Mouse (Mus musculus) left cerebral cortex, adult 2 months (tissue): ENCODE data around the gene Nploc4. TPM values are rescaled to one million over a fixed set of nuclear protein-coding genes. Genes with fewer than 3 reads are reported as not detected.
"Not testable (repeated sequence)": the region's sequence is repeated elsewhere in the genome, so short reads cannot be mapped to it uniquely, and the experiment has no call there.

Experiments
- DNase-seq, 2 experiments: peaks; one replicate each; pipeline ENCODE4 v3.0.0; 2021 to 2022; ENCODE audit warnings: low spot score in 2 of 2, mixed read lengths in 1 of 2; ENCODE audit errors: extremely low spot score in 1 of 2
- H3K27ac ChIP-seq: fragments of 200-600 bp; 2 replicates; pipeline ENCODE4 v1.8.1; 2022
- H3K4me3 ChIP-seq: fragments of 200-600 bp; 2 replicates; pipeline ENCODE4 v1.8.1; 2022
- CTCF ChIP-seq: fragments of 200-600 bp; IDR thresholded peaks from 2 replicates; pipeline ENCODE4 v1.8.1; 2022; ENCODE audit warnings: antibody characterized with exemption, mild to moderate bottlenecking, moderate library complexity
- intact Hi-C: fragments of 180-260 bp; cut with DNase I; formaldehyde crosslinking; loops from one replicate; pipeline ENCODE4 v1.15.1; 2025
- total RNA-seq, 2 experiments: library from RNA; stranded (reverse); gene quantifications; 2 replicates each; pipeline ENCODE4 v1.2.3; 2021

Nploc4 gene
- total RNA-seq, 2 experiments from 2014 or later, result 70.9 to 72.4 TPM

GRCm38 (mm10) chr11:120356900-120357299 is 80.6 kb downstream of the Nploc4 start:
- TF ChIP-seq CTCF, result no peak; the same call in 1 of the 2 replicates
- intact Hi-C loops, result no loop called here
- Histone ChIP-seq H3K4me3 (no peak overlapping the region), H3K27ac (no peak overlapping the region)
- no peak for DNase-seq

DNA sequence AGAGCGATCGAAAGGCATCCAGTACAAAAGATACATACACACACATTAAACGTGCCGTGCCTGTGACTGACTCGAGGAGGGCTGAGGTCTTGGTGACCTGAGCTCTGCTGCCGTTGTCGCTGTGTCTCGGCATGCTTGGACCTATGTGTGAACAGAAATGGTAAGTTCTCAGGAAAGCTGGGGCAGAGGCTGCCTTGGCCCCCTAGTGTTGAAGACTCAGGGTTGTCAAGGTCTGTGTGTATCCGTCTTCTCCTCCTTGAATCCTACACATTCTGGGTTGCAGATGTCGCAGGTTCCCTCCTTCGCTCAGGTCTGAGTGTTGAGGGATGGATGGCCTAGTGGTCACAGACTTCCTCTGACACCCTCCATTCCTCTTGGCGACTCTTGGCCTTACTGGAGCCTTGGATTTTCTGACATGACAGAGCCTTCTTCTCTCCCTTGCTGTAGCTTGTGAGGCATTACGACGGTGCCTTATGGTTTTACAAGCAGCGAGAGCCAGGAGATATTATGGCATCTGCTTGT is 81.1 kb downstream of the Nploc4 start:
- TF ChIP-seq CTCF, result peak; percentile 14; the same call in 1 of the 2 replicates
- intact Hi-C loops, result no loop called here
- H3K27ac ChIP-seq, result no peak overlapping the region
- DNase-seq, result no peak
- no peak overlapping the region for H3K4me3 ChIP-seq

DNA sequence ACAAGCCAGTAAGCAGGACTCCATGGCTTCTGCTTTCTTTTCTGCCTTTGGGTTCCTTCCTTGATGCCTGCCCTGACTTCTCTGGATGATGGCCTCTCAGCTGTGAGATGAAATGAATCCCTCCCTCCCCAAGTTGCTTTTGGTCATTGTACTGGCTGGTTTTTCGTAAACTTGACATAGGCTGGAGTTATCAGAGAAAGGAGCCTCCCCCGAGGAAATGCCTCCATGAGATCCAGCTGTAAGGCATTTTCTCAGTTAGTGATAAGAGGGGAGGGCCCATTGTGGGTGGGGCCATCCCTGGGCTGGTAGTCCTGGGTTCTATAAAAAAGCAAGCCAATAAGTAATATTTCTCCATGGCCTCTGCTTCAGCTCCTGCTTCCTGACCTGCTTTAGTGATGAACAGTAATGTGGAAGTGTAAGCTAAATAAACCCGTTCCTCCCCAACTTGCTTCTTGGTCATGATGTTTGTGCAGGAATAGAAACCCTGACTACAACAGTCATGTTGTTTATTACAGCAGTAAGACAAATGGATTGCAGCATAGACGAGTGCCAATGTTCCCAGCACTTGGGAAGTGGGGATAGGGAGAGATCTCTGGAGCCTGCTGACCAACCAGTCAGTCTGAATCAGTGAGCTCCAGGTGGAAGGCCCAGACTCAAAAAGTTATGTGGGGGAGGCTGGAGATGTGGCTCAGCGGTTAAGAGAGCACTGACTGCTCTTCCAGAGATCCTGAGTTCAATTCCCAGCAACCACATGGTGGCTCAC is 82.0 kb downstream of the Nploc4 start:
- no peak for DNase-seq
- intact Hi-C loops, result loop anchor here (2.0 kb wide), 1 partner anchor 15 kb away; no protein-coding TSS in a partner anchor
- no peak for TF ChIP-seq CTCF
- Histone ChIP-seq H3K27ac (no peak overlapping the region), H3K4me3 (no peak overlapping the region)

DNA sequence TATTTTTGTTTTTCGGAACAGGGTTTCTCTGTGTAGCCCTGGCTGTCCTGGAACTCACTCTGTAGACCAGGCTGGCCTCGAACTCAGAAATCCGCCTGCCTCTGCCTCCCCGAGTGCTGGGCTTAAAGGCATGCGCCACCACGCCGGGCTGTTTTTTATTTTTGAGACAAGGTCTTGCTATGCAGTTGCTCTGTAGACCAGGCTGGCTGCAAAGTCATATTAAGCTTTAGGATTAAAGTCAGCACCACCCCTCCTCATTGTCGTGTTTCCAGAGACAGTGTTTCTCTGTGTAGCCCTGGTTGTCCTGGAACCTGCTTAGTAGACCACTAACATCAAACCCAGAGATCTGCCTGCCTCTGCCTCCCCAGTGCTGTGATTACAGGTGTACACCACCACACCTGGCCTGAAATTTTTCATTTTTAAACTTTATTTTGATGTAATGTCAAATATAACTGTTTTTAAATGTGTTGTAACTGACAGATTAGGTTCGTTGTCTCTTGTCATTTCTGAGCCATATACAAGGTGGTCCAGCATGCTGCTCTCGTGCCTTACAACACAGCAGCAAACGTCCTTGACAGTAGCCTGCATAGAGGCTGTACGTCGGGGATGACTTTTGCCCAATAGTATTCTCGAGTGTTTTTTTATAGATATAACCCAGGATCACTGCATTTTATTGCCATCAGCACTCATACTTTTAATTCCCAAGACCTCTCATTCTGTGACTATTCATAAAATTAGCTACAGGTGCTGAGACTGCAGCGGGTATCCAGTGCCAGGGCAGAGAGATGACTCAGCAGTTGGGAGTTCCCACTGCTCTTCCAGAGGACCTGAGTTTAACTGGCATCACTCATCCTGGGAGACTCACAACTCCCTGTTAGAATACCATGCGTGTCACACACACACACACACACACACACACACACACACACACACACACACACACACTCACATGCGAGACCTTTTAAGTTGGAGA is 82.9 kb downstream of the Nploc4 start:
- TF ChIP-seq CTCF, result no peak
- Histone ChIP-seq H3K27ac (no peak overlapping the region), H3K4me3 (no peak overlapping the region)
- intact Hi-C loops, result loop anchor here (2.0 kb wide), 1 partner anchor 16 kb away; no protein-coding TSS in a partner anchor
- no peak for DNase-seq

DNA sequence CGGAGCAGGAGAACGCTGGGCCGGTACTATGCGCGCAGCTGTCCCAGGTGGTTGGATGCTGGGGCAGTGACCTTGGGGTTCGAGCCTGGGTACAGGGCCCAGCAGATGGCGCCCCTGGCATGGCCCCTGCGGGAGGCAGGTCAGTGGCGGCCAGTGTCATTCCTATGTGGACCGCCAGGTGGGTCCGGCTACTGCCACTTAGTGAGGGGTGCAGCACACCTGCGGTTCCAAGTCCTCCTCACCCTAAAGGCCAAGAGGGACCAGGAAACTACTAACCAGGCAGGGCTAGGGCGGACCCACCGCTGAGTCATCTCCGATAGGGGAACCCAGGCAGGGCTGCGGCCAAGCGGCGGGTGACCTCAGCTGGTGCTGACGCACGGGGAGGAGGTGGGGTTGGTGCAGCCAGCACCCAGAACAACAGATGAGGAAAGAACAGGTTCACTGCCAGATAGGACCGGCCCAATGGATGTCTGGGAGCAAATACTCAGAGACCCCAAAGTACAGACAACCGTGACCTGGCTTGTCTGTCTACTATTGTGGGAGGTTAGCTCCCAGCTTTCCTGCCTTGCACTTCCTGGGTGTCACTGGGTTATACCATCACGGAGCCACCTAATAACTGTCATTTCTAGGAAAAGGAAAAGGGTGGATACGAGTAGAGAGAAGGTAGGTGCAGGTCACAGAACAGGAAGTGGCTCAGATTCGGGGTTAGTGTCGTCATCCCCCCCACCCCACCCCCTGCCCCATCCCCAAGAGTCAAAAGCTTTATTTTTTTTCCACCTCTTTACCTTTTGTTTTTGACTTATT is 83.8 kb downstream of the Nploc4 start:
- H3K4me3 ChIP-seq, result no peak overlapping the region
- no peak overlapping the region for H3K27ac ChIP-seq
- no peak for DNase-seq
- TF ChIP-seq CTCF, result peak; percentile 72
- intact Hi-C loops, result loop anchor here (2.0 kb wide), 1 partner anchor 17 kb away; no protein-coding TSS in a partner anchor

DNA sequence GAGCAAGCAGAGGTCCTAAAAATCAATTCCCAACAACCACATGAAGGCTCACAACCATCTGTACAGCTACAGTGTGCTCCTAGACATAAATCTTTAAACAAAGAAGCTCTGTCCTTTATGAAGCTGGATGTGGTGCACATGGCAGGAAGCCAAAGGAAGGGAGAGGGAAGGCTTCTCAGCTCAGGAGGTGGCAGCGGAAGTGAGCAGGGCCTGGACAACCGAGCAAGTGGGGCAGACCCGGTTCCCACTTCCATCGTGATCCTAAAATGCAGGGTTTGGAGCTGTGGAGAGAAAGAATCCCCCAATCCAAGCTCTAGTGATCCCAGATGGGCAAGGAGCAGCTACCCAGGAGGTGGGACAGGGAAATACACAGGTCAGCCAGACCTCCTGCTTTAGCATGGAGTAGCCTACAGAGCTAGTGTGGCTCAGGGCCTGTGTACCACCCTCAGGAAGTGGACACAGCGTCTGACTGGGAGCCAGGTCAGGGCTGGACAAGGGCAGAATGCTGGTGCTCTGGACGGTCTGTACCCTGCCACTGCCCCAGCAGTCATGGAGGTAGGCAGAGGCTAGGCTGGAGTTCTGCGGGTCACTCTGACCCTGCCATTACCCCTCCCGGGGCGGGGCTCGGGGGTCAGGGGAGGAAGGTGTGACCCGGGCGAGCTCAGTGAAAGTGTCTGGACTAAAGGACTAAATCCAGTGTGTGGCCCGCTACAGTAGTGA is 84.8 kb downstream of the Nploc4 start:
- Histone ChIP-seq H3K27ac (0 out of 2 replicates have a peak overlapping the region, but pooled peaks have one; percentile 19), H3K4me3 (no peak overlapping the region)
- intact Hi-C loops, result no loop called here
- no peak for TF ChIP-seq CTCF
- DNase-seq, result peak in 1 of 2 experiments; percentile 20

- intact Hi-C loops, H3K27ac ChIP-seq, H3K4me3 ChIP-seq: not testable (repeated sequence)
- DNase-seq, result peak in 1 of 2 experiments; percentile 9
Observed at GRCm38 (mm10) chr11:120352093-120352350, 85.5 kb downstream of the Nploc4 start.

DNA sequence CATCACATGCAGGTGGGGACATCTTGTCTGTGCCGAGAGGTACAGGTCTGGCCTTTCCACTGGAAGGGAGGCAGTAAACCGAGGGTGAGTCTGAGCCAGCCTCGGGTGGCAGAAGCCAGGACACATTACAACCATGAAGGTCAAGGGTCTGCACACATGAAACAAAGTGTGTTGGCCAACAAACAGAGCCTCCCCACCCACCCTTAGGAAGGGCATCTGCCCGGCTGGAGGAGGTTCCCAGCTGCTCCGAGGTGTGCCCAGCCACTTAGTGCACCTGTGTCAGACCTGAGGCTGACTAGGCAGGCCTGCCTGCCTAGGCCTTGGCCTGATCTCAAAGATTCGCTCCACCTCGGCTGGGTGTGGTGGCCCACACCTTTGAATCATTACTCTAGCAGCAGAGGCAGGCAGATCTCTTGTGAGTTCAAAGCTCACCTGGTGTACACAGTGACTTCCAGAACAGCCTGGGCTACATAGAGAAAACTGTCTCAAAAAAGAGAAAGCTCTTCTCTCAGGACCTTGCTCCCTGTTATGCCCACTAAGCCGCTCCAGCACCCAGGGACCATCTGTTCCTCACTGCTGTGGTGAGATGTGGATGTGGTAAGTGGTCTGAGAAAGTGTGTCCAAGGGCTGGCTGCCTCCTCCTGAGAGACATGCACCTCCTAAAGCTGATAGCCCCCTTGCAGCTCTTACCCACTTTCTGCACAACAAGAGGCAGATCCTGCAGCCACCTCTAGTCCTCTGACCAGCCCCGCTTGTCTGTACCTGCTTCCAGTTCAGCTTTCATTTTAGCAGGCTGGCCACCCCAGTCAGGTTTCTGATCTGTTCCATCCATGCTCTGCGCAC is 86.0 kb downstream of the Nploc4 start:
- no peak overlapping the region for H3K27ac ChIP-seq
- intact Hi-C loops, result no loop called here
- DNase-seq, result peak in 1 of 2 experiments; percentile 9
- H3K4me3 ChIP-seq, result no peak overlapping the region
- TF ChIP-seq CTCF, result no peak

DNA sequence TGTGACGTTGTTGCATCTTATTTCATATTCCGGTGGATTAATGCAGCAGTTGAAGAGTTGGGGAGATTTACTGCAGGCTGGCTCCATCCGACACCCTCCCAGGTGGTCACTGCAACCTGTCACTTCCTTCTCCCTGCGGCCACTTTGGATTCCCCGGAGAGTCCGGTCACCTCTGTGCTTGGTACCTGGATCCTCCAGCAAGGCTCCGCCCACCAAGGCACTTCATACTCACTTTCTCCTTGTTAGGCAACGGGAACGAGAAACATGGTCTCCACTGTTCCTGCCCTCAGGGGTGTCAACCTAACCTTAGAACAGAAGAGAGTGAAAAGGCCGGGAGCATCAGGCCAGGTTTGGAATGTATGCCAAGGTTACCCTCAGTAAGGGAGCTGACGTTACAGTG is 86.8 kb downstream of the Nploc4 start:
- DNase-seq, result peak; percentile 13 to 20
- peak overlapping the region; percentile 98 for H3K4me3 ChIP-seq
- TF ChIP-seq CTCF, result no peak
- intact Hi-C loops, result no loop called here
- H3K27ac ChIP-seq, result peak overlapping the region; percentile 100
